Mouse (Mus musculus) MEL (cell line): Measurements from ENCODE around the gene Urad. TPM values are rescaled to one million over a fixed set of nuclear protein-coding genes. Genes with fewer than 3 reads are reported as not detected.

ENCODE experiments used
- DNase-seq: peaks from one replicate; pipeline ENCODE4 v3.0.0; 2011; ENCODE audit warnings: low read depth, low spot score
- H3K27ac ChIP-seq: 2 replicates; pipeline ENCODE4 v1.5.1; 2012; ENCODE audit warnings: low read depth, mild to moderate bottlenecking, control low read depth, low read length, moderate library complexity; ENCODE audit not compliant: control insufficient read depth
- H3K27me3 ChIP-seq, 2 experiments: fragments of 150-350 bp in 1 of 2; sonication (generic) in 1 of 2; 2 replicates each; pipeline ENCODE4 v1.6.1; 2012; ENCODE audit warnings: low read length in 2 of 2, mild to moderate bottlenecking in 2 of 2, improper control_type of control experiment in 1 of 2, moderate library complexity in 1 of 2; ENCODE audit not compliant: insufficient read depth in 2 of 2, control insufficient read depth in 1 of 2
- H3K36me3 ChIP-seq, 2 experiments: 2 replicates each; pipeline ENCODE4 v1.6.1; 2012 to 2014; ENCODE audit warnings: low read length in 2 of 2, improper control_type of control experiment in 1 of 2, inconsistent platforms in 1 of 2, mild to moderate bottlenecking in 1 of 2; ENCODE audit not compliant: insufficient read depth in 2 of 2, control insufficient read depth in 1 of 2
- H3K4me1 ChIP-seq, 2 experiments: fragments of 150-350 bp in 1 of 2; sonication (generic) in 1 of 2; 2 replicates each; pipeline ENCODE4 v1.6.1; 2012; ENCODE audit warnings: low read length in 2 of 2, improper control_type of control experiment in 1 of 2, mild to moderate bottlenecking in 1 of 2; ENCODE audit not compliant: insufficient read depth in 2 of 2, control insufficient read depth in 1 of 2
- H3K4me3 ChIP-seq, 2 experiments: fragments of 150-350 bp in 1 of 2; sonication (generic) in 1 of 2; 2 replicates each; pipeline ENCODE4 v1.5.1; 2012; ENCODE audit warnings: low read depth in 2 of 2, low read length in 2 of 2, mild to moderate bottlenecking in 2 of 2, moderate library complexity in 2 of 2, control low read depth in 1 of 2, improper control_type of control experiment in 1 of 2; ENCODE audit not compliant: control insufficient read depth in 1 of 2, insufficient read depth in 1 of 2
- H3K79me2 ChIP-seq: 2 replicates; pipeline ENCODE4 v1.6.1; 2012; ENCODE audit warnings: mild to moderate bottlenecking, low read length, moderate library complexity; ENCODE audit not compliant: control insufficient read depth, poor library complexity, insufficient read depth
- H3K9ac ChIP-seq: 2 replicates; pipeline ENCODE4 v1.6.1; 2012; ENCODE audit warnings: low read depth, mild to moderate bottlenecking, control low read depth, low read length, moderate library complexity; ENCODE audit not compliant: control insufficient read depth, poor library complexity, severe bottlenecking
- H3K9me3 ChIP-seq: fragments of 150-350 bp; sonication (generic); replicated peaks from 2 replicates; pipeline ENCODE4 v1.6.1; 2012; ENCODE audit warnings: mild to moderate bottlenecking, low read length, improper control_type of control experiment, moderate library complexity; ENCODE audit not compliant: insufficient read depth
- BHLHE40 ChIP-seq: IDR thresholded peaks from 2 replicates; pipeline ENCODE4 v1.6.1; 2012; ENCODE audit warnings: low read depth, mild to moderate bottlenecking, inconsistent platforms, low read length, improper control_type of control experiment, borderline replicate concordance
- CHD2 ChIP-seq: IDR thresholded peaks from 2 replicates; pipeline ENCODE4 v1.6.1; 2011; ENCODE audit warnings: low read length, improper control_type of control experiment
- CTCF ChIP-seq, 3 experiments: IDR thresholded peaks in 2 of 3; conservative IDR thresholded peaks in 1 of 3; 2 replicates each; pipeline ENCODE4 v1.5.1; 2011 to 2012; ENCODE audit warnings: low read length in 3 of 3, low read depth in 2 of 3, mild to moderate bottlenecking in 2 of 3, improper control_type of control experiment in 1 of 3, inconsistent platforms in 1 of 3, mixed read lengths in 1 of 3, moderate library complexity in 1 of 3; ENCODE audit not compliant: control insufficient read depth in 1 of 3, insufficient read depth in 1 of 3, poor library complexity in 1 of 3, severe bottlenecking in 1 of 3
- E2F4 ChIP-seq: IDR thresholded peaks from 2 replicates; pipeline ENCODE4 v1.6.1; 2011; ENCODE audit warnings: low read depth, low read length, improper control_type of control experiment, borderline replicate concordance
- ELF1 ChIP-seq: IDR thresholded peaks from 2 replicates; pipeline ENCODE4 v1.6.1; 2014; ENCODE audit warnings: low read depth, mild to moderate bottlenecking, inconsistent platforms, low read length, improper control_type of control experiment, moderate library complexity
- EP300 ChIP-seq, 2 experiments: IDR thresholded peaks; 2 replicates each; pipeline ENCODE4 v1.6.1; 2011; ENCODE audit warnings: improper control_type of control experiment in 2 of 2, low read length in 2 of 2, low read depth in 1 of 2, mild to moderate bottlenecking in 1 of 2
- ETS1 ChIP-seq: IDR thresholded peaks from 2 replicates; pipeline ENCODE4 v1.6.1; 2012; ENCODE audit warnings: low read depth, mild to moderate bottlenecking, inconsistent platforms, low read length, improper control_type of control experiment, moderate library complexity
- GABPA ChIP-seq: IDR thresholded peaks from 2 replicates; pipeline ENCODE4 v1.6.1; 2012; ENCODE audit warnings: low read depth, mild to moderate bottlenecking, inconsistent platforms, low read length, improper control_type of control experiment, moderate library complexity
- GATA1 ChIP-seq: IDR thresholded peaks from 2 replicates; pipeline ENCODE4 v1.6.1; 2011; ENCODE audit warnings: low read depth, low read length, improper control_type of control experiment
- HCFC1 ChIP-seq: IDR thresholded peaks from 2 replicates; pipeline ENCODE4 v1.6.1; 2012; ENCODE audit warnings: low read depth, mild to moderate bottlenecking, inconsistent platforms, low read length, improper control_type of control experiment, moderate library complexity
- JUND ChIP-seq: IDR thresholded peaks from 2 replicates; pipeline ENCODE4 v1.6.1; 2011; ENCODE audit warnings: low read depth, mild to moderate bottlenecking, improper control_type of control experiment, low read length
- KAT2A ChIP-seq: conservative IDR thresholded peaks from 2 replicates; pipeline ENCODE4 v1.6.1; 2012; ENCODE audit warnings: low read depth, low read length, improper control_type of control experiment, inconsistent platforms
- MAFK ChIP-seq: IDR thresholded peaks from 2 replicates; pipeline ENCODE4 v1.6.1; 2011; ENCODE audit warnings: low read depth, mild to moderate bottlenecking, low read length, improper control_type of control experiment, borderline replicate concordance
- MAX ChIP-seq: IDR thresholded peaks from 2 replicates; pipeline ENCODE4 v1.6.1; 2011; ENCODE audit warnings: low read length, improper control_type of control experiment
- MAZ ChIP-seq: IDR thresholded peaks from 2 replicates; pipeline ENCODE4 v1.6.1; 2012; ENCODE audit warnings: low read depth, mild to moderate bottlenecking, inconsistent platforms, low read length, improper control_type of control experiment
- MEF2A ChIP-seq: IDR thresholded peaks from 2 replicates; pipeline ENCODE4 v1.6.1; 2014; ENCODE audit warnings: low read depth, mild to moderate bottlenecking, inconsistent platforms, low read length, improper control_type of control experiment; ENCODE audit not compliant: poor library complexity, insufficient replicate concordance, severe bottlenecking; ENCODE audit errors: extremely low read depth
- MXI1 ChIP-seq: IDR thresholded peaks from 2 replicates; pipeline ENCODE4 v1.6.1; 2011; ENCODE audit warnings: mild to moderate bottlenecking, low read depth, low read length, improper control_type of control experiment
- MYB ChIP-seq: IDR thresholded peaks from 2 replicates; pipeline ENCODE4 v1.6.1; 2011; ENCODE audit warnings: mild to moderate bottlenecking, low read depth, low read length, improper control_type of control experiment
- MYC ChIP-seq: IDR thresholded peaks from 2 replicates; pipeline ENCODE4 v1.6.1; 2011; ENCODE audit warnings: low read depth, mild to moderate bottlenecking, low read length, improper control_type of control experiment, moderate library complexity
- NELFE ChIP-seq: IDR thresholded peaks from 2 replicates; pipeline ENCODE4 v1.6.1; 2011; ENCODE audit warnings: low read depth, low read length, improper control_type of control experiment
- POLR2AphosphoS2 ChIP-seq: IDR thresholded peaks from 2 replicates; pipeline ENCODE4 v1.6.1; 2011; ENCODE audit warnings: low read length, improper control_type of control experiment
- POLR2AphosphoS5 ChIP-seq: IDR thresholded peaks from 2 replicates; pipeline ENCODE4 v1.6.1; 2012; ENCODE audit warnings: low read depth, borderline replicate concordance, mild to moderate bottlenecking, inconsistent platforms, low read length, moderate library complexity, mixed read lengths
- RAD21 ChIP-seq: IDR thresholded peaks from 2 replicates; pipeline ENCODE4 v1.6.1; 2011; ENCODE audit warnings: mild to moderate bottlenecking, low read depth, low read length, improper control_type of control experiment
- RCOR1 ChIP-seq: IDR thresholded peaks from 2 replicates; pipeline ENCODE4 v1.6.1; 2012; ENCODE audit warnings: low read depth, mild to moderate bottlenecking, inconsistent platforms, low read length, improper control_type of control experiment
- SIN3A ChIP-seq: IDR thresholded peaks from 2 replicates; pipeline ENCODE4 v1.6.1; 2012; ENCODE audit warnings: low read length, improper control_type of control experiment, inconsistent platforms
- SMC3 ChIP-seq: IDR thresholded peaks from 2 replicates; pipeline ENCODE4 v1.6.1; 2011; ENCODE audit warnings: low read depth, low read length, improper control_type of control experiment
- TAL1 ChIP-seq: IDR thresholded peaks from 2 replicates; pipeline ENCODE4 v1.6.1; 2012; ENCODE audit warnings: mild to moderate bottlenecking, inconsistent platforms, low read length, moderate library complexity, mixed read lengths
- TBP ChIP-seq: IDR thresholded peaks from 2 replicates; pipeline ENCODE4 v1.8.0; 2011; ENCODE audit warnings: low read depth, low read length, improper control_type of control experiment
- TCF12 ChIP-seq: IDR thresholded peaks from 2 replicates; pipeline ENCODE4 v1.6.1; 2014; ENCODE audit warnings: low read depth, mild to moderate bottlenecking, inconsistent platforms, low read length, improper control_type of control experiment, moderate library complexity
- UBTF ChIP-seq: IDR thresholded peaks from 2 replicates; pipeline ENCODE4 v1.6.1; 2012; ENCODE audit warnings: low read depth, mild to moderate bottlenecking, inconsistent platforms, low read length, improper control_type of control experiment, moderate library complexity, borderline replicate concordance; ENCODE audit not compliant: insufficient read depth
- USF1 ChIP-seq: IDR thresholded peaks from 2 replicates; pipeline ENCODE4 v1.6.1; 2014; ENCODE audit warnings: low read depth, mild to moderate bottlenecking, inconsistent platforms, low read length, improper control_type of control experiment, moderate library complexity
- ZC3H11A ChIP-seq: IDR thresholded peaks from 2 replicates; pipeline ENCODE4 v1.6.1; 2012; ENCODE audit warnings: low read depth, mild to moderate bottlenecking, inconsistent platforms, low read length, improper control_type of control experiment
- ZKSCAN1 ChIP-seq: IDR thresholded peaks from 2 replicates; pipeline ENCODE4 v1.6.1; 2012; ENCODE audit warnings: low read depth, mild to moderate bottlenecking, inconsistent platforms, low read length, improper control_type of control experiment, moderate library complexity
- ZMIZ1 ChIP-seq: IDR thresholded peaks from 2 replicates; pipeline ENCODE4 v1.6.1; 2012; ENCODE audit warnings: low read depth, mild to moderate bottlenecking, inconsistent platforms, low read length, improper control_type of control experiment, moderate library complexity
- ZNF384 ChIP-seq: IDR thresholded peaks from 2 replicates; pipeline ENCODE4 v1.6.1; 2012; ENCODE audit warnings: low read depth, mild to moderate bottlenecking, inconsistent platforms, low read length, improper control_type of control experiment
- polyA plus RNA-seq, 2 experiments: library from polyadenylated mRNA; stranded (reverse) in 1 of 2; unstranded in 1 of 2; fragments of >175 nt in 1 of 2; fragments of >200 nt in 1 of 2; gene quantifications; 2 replicates each; pipeline versions ENCODE4 v1.2.1 to v1.2.4; 2012; ENCODE audit warnings: low replicate concordance in 2 of 2, low read depth in 1 of 2; ENCODE audit not compliant: insufficient read length in 2 of 2, insufficient read depth in 1 of 2, missing spikeins in 1 of 2
- total RNA-seq: library from RNA; depleted of rRNA; stranded (reverse); fragments of 300-350 nt; gene quantifications from 2 replicates; pipeline ENCODE4 v1.2.3, GENCODE M21; 2012

The Urad gene
- total and polyA plus RNA-seq, 3 experiments: not detected

GRCm38 (mm10) chr5:147293127-147293910 is 28.9 kb downstream of the Urad start:
- peak; percentile 96 for DNase-seq
- no peak overlapping the region; the same call in 1 of the 2 replicates for H3K27ac ChIP-seq
- H3K4me3 ChIP-seq: peak overlapping the region; percentile 59 to 69
- H3K79me2 ChIP-seq: no peaks in the 10 kb centered on the region; the same call in 1 of the 2 replicates
- peaks cover 0 to 4% of the 10 kb centered on the region in 2 experiments; a peak in 2 of 4 replicates for H3K4me1 ChIP-seq
- H3K27me3 ChIP-seq: 0 out of 4 replicates have a peak, but pooled peaks cover 0 to 2% of the 10 kb centered on the region in 2 experiments
- no peaks in the 10 kb centered on the region for H3K9me3 ChIP-seq
- H3K36me3 ChIP-seq: peaks cover 0 to 3% of the 10 kb centered on the region in 2 experiments; a peak in 1 of 4 replicates
- H3K9ac ChIP-seq: peak overlapping the region; percentile 74
- TF ChIP-seq SIN3A: peak; percentile 80
- TF ChIP-seq TAL1: no peak
- TF ChIP-seq CHD2: no peak
- peak; percentile 85 for TF ChIP-seq MYC
- 0 out of 2 replicates have a peak, but pooled peaks have one; percentile 55 for TF ChIP-seq BHLHE40
- TF ChIP-seq CTCF (IDR thresholded peaks at IDR 0.05 in 2 of 3, conservative IDR thresholded peaks at IDR 0.05 in 1 of 3; ENCODE audit: control insufficient read depth in 1 of 3, insufficient read depth in 1 of 3, low read depth in 2 of 3, low read length in 3 of 3, poor library complexity in 1 of 3, severe bottlenecking in 1 of 3): peak; percentile 97 to 100 (median 99)
- TF ChIP-seq ZC3H11A: peak; percentile 86
- peak; percentile 54 for TF ChIP-seq NELFE
- no peak for TF ChIP-seq JUND
- TF ChIP-seq ELF1: 0 out of 2 replicates have a peak, but pooled peaks have one; percentile 41
- TF ChIP-seq RCOR1: peak; percentile 45; the same call in 1 of the 2 replicates
- no peak for TF ChIP-seq ZNF384
- TF ChIP-seq E2F4: no peak
- TF ChIP-seq ZMIZ1: no peak
- peak; percentile 64 for TF ChIP-seq HCFC1
- TF ChIP-seq GATA1: no peak
- TF ChIP-seq TBP: peak; percentile 58; the same call in 1 of the 2 replicates
- no peak for TF ChIP-seq GABPA
- peak; percentile 77 for TF ChIP-seq MAX
- TF ChIP-seq ZKSCAN1: no peak
- no peak for TF ChIP-seq POLR2AphosphoS2
- TF ChIP-seq TCF12: peak; percentile 67
- TF ChIP-seq MAFK: no peak
- TF ChIP-seq MYB: no peak
- peak; percentile 70 for TF ChIP-seq ETS1
- peak; percentile 93 for TF ChIP-seq RAD21
- peak; percentile 13; the same call in 1 of the 2 replicates for TF ChIP-seq USF1
- peak; percentile 53; the same call in 1 of the 2 replicates for TF ChIP-seq UBTF
- peak; percentile 81 for TF ChIP-seq MXI1
- no peak for TF ChIP-seq POLR2AphosphoS5
- no peak for TF ChIP-seq EP300 (IDR thresholded peaks at IDR 0.05; ENCODE audit: low read depth in 1 of 2, low read length in 2 of 2)
- peak; percentile 94 for TF ChIP-seq SMC3
- TF ChIP-seq KAT2A: no peak
- TF ChIP-seq MEF2A: 0 out of 2 replicates have a peak, but pooled peaks have one; percentile 28
- TF ChIP-seq MAZ: peak; percentile 86; the same call in 1 of the 2 replicates
